Mouse (Mus musculus) forebrain, postnatal 0 days (tissue): ENCODE measurements at regions not wholly inside any gene's neighbourhood (a gene's known extent, or its start where the extent isn't known, plus 50 kb on each side); places are given as distances from the start of the nearest gene placed in this dataset.

Source experiments
- ATAC-seq: fragments of 200-750 bp; cut with Nextera tagmentation; 2 replicates; pipeline ENCODE4 v1.8.0; 2017; ENCODE audit warnings: mild to moderate bottlenecking, moderate library complexity
- DNase-seq: peaks from one replicate; pipeline ENCODE4 v3.0.0-alpha.2; 2015
- H3K27ac ChIP-seq: fragments of 300-500 bp; sonication (generic); 2 replicates; pipeline ENCODE4 v1.5.1; 2014; ENCODE audit warnings: low read depth, mild to moderate bottlenecking, antibody characterized with exemption, low read length, moderate library complexity, mixed read lengths
- H3K27me3 ChIP-seq: fragments of 300-500 bp; sonication (generic); 2 replicates; pipeline ENCODE4 v1.6.1; 2014; ENCODE audit warnings: mild to moderate bottlenecking, low read length, mixed read lengths; ENCODE audit not compliant: insufficient read depth
- H3K36me3 ChIP-seq: fragments of 300-500 bp; sonication (generic); 2 replicates; pipeline ENCODE4 v1.6.1; 2014; ENCODE audit warnings: mild to moderate bottlenecking, moderate library complexity; ENCODE audit not compliant: insufficient read depth
- H3K4me1 ChIP-seq: fragments of 300-500 bp; sonication (generic); 2 replicates; pipeline ENCODE4 v1.6.1; 2014; ENCODE audit warnings: antibody characterized with exemption; ENCODE audit not compliant: insufficient read depth
- H3K4me2 ChIP-seq: fragments of 300-500 bp; sonication (generic); 2 replicates; pipeline ENCODE4 v1.6.1; 2014; ENCODE audit warnings: low read depth, mild to moderate bottlenecking, moderate library complexity
- H3K4me3 ChIP-seq: fragments of 300-500 bp; sonication (generic); 2 replicates; pipeline ENCODE4 v1.5.1; 2014; ENCODE audit warnings: low read depth, low read length, mixed read lengths
- H3K9ac ChIP-seq: fragments of 300-500 bp; sonication (generic); 2 replicates; pipeline ENCODE4 v1.6.1; 2014; ENCODE audit warnings: mild to moderate bottlenecking
- H3K9me3 ChIP-seq: fragments of 300-500 bp; sonication (generic); 2 replicates; pipeline ENCODE4 v1.6.1; 2016; ENCODE audit warnings: low read length
- CTCF ChIP-seq: sonication (generic); IDR thresholded peaks from 2 replicates; pipeline ENCODE4 v1.5.1; 2016; ENCODE audit warnings: antibody characterized with exemption, control low read depth, low read depth
- WGBS: fragments of 180-500 bp; shearing (Covaris S2); extraction: QIAGEN DNeasy Blood & Tissue Kit; methylation state at CpG from one replicate; pipeline ENCODE4 v1.1.7; 2014; 5-methylcytosine and 5-hydroxymethylcytosine counted together

- ATAC-seq (no peak), DNase-seq (no peak)
- H3K27ac ChIP-seq = no peak overlapping the region
- no peaks in the 10 kb centered on the region for H3K36me3 ChIP-seq
- no peak for TF ChIP-seq CTCF
- no peaks in the 10 kb centered on the region for H3K27me3 ChIP-seq
- no peak overlapping the region for H3K9ac ChIP-seq
- no peaks in the 10 kb centered on the region for H3K4me1 ChIP-seq
- H3K4me3 ChIP-seq = no peak overlapping the region
- WGBS = 71% methylated on average over 12 of the region's 12 CpGs
- H3K9me3 ChIP-seq = no peaks in the 10 kb centered on the region
- no peak overlapping the region for H3K4me2 ChIP-seq
Observed at GRCm38 (mm10) chr16:93150451-93150850, 324.5 kb upstream of the Runx1 start.

GRCm38 (mm10) chr16:93147525-93148222, 321.7 kb upstream of the Runx1 start:
- peaks cover 5% of the 10 kb centered on the region; the same call in 1 of the 2 replicates for H3K4me1 ChIP-seq
- H3K36me3 ChIP-seq = no peaks in the 10 kb centered on the region
- H3K27me3 ChIP-seq = no peaks in the 10 kb centered on the region
- no peaks in the 10 kb centered on the region for H3K9me3 ChIP-seq
- H3K9ac ChIP-seq = no peak overlapping the region
- H3K4me2 ChIP-seq = no peak overlapping the region
- H3K27ac ChIP-seq = no peak overlapping the region
- no peak for TF ChIP-seq CTCF
- H3K4me3 ChIP-seq = no peak overlapping the region
- DNase-seq (no peak), ATAC-seq (no peak)
- WGBS = 84% methylated on average over 5 of the region's 5 CpGs

- Histone ChIP-seq H3K4me3 (no peak overlapping the region), H3K4me1 (peaks cover 9% of the 10 kb centered on the region; the same call in 1 of the 2 replicates), H3K9me3 (no peaks in the 10 kb centered on the region), H3K36me3 (no peaks in the 10 kb centered on the region), H3K27me3 (no peaks in the 10 kb centered on the region), H3K4me2 (no peak overlapping the region), H3K27ac (no peak overlapping the region), H3K9ac (no peak overlapping the region)
- ATAC-seq (no peak), DNase-seq (no peak)
- WGBS = 93% methylated on average over 3 of the region's 3 CpGs
- TF ChIP-seq CTCF = no peak
Observed at GRCm38 (mm10) chr16:93146812-93147211, 320.9 kb upstream of the Runx1 start.

- DNase-seq (no peak), ATAC-seq (no peak)
- Histone ChIP-seq H3K4me3 (no peak overlapping the region), H3K9ac (no peak overlapping the region), H3K9me3 (no peaks in the 10 kb centered on the region), H3K27me3 (no peaks in the 10 kb centered on the region), H3K27ac (no peak overlapping the region), H3K4me2 (no peak overlapping the region), H3K4me1 (peaks cover 9% of the 10 kb centered on the region; the same call in 1 of the 2 replicates), H3K36me3 (no peaks in the 10 kb centered on the region)
- 73% methylated on average over 3 of the region's 3 CpGs for WGBS
- TF ChIP-seq CTCF = no peak
Observed at GRCm38 (mm10) chr16:93145617-93146016, 319.7 kb upstream of the Runx1 start.

GRCm38 (mm10) chr16:93144033-93144432, 318.1 kb upstream of the Runx1 start:
- DNase-seq (no peak), ATAC-seq (no peak)
- Histone ChIP-seq H3K27ac (no peak overlapping the region), H3K9ac (no peak overlapping the region), H3K27me3 (no peaks in the 10 kb centered on the region), H3K9me3 (no peaks in the 10 kb centered on the region), H3K36me3 (no peaks in the 10 kb centered on the region), H3K4me2 (no peak overlapping the region), H3K4me1 (peaks cover 9% of the 10 kb centered on the region; the same call in 1 of the 2 replicates), H3K4me3 (no peak overlapping the region)
- no peak for TF ChIP-seq CTCF
- 95% methylated on average over 5 of the region's 5 CpGs for WGBS

GRCm38 (mm10) chr16:93143164-93143563, 317.2 kb upstream of the Runx1 start:
- Histone ChIP-seq H3K9ac (no peak overlapping the region), H3K4me1 (peaks cover 9% of the 10 kb centered on the region; the same call in 1 of the 2 replicates), H3K27me3 (no peaks in the 10 kb centered on the region), H3K4me2 (no peak overlapping the region), H3K27ac (no peak overlapping the region), H3K36me3 (no peaks in the 10 kb centered on the region), H3K4me3 (no peak overlapping the region), H3K9me3 (no peaks in the 10 kb centered on the region)
- DNase-seq (peak; percentile 81), ATAC-seq (peak; percentile 40; the same call in 1 of the 2 replicates)
- WGBS = 29% methylated on average over 10 of the region's 10 CpGs
- no peak for TF ChIP-seq CTCF

- H3K4me1 ChIP-seq = peaks cover 9% of the 10 kb centered on the region; the same call in 1 of the 2 replicates
- no peak overlapping the region for H3K4me3 ChIP-seq
- ATAC-seq = peak; percentile 51
- no peaks in the 10 kb centered on the region for H3K27me3 ChIP-seq
- H3K36me3 ChIP-seq = no peaks in the 10 kb centered on the region
- 42% methylated on average over 6 of the region's 6 CpGs for WGBS
- no peaks in the 10 kb centered on the region for H3K9me3 ChIP-seq
- H3K9ac ChIP-seq = no peak overlapping the region
- no peak overlapping the region for H3K4me2 ChIP-seq
- peak; percentile 51 for DNase-seq
- no peak overlapping the region for H3K27ac ChIP-seq
- no peak for TF ChIP-seq CTCF
Observed at GRCm38 (mm10) chr16:93141967-93142366, 316.0 kb upstream of the Runx1 start.
